Comparison of ENCODE assay signal across 8 mouse cellular contexts in genomic region chr7:27356248-27356647, GRCm38 (mm10). TPM values are rescaled to one million over a fixed set of nuclear protein-coding genes. Genes with fewer than 3 reads are reported as not detected.
A peak's percentile ranks its signal among the peaks of the same experiment; 100 is the strongest.
DNase-seq lines count a peak whose midpoint lies in the region; ATAC-seq and TF ChIP-seq lines count a peak whose summit lies in the region.

No protein-coding gene starts in this region.

- ATAC-seq in embryonic facial prominence, embryonic 12.5 days (ENCODE audit: insufficient number of reproducible peaks, insufficient read depth, low FRiP score, low TSS enrichment): peak; percentile 11; the same call in 1 of the 2 replicates
- ATAC-seq in midbrain, embryonic 11.5 days (ENCODE audit: low FRiP score): peak; percentile 59

- no peak for TF ChIP-seq CTCF in testis, adult 2 months (IDR thresholded peaks at IDR 0.05; ENCODE audit: control insufficient read depth, insufficient read depth, insufficient replicate concordance, low read depth, low read length)

- H3K4me2 ChIP-seq in embryonic facial prominence, embryonic 12.5 days (replicated peaks): peak overlapping the region; percentile 71
- peak overlapping the region; percentile 64 for H3K4me2 ChIP-seq in midbrain, embryonic 11.5 days

- H3K27me3 ChIP-seq in testis, adult 2 months (ENCODE audit: control insufficient read depth, insufficient read depth, low read length): no peaks in the 10 kb centered on the region
- peaks cover 18% of the 10 kb centered on the region for H3K27me3 ChIP-seq in embryonic facial prominence, embryonic 12.5 days
- peaks cover 17% of the 10 kb centered on the region for H3K27me3 ChIP-seq in midbrain, embryonic 11.5 days (ENCODE audit: control insufficient read depth, insufficient read depth, low read length)

- no peaks in the 10 kb centered on the region for H3K9me3 ChIP-seq in embryonic facial prominence, embryonic 12.5 days
- peaks cover 2% of the 10 kb centered on the region; the same call in 1 of the 2 replicates for H3K9me3 ChIP-seq in midbrain, embryonic 11.5 days (ENCODE audit: control insufficient read depth, low read length)

- DNase-seq in testis, postnatal 10 days (ENCODE audit: low spot score): no peak
- peak; percentile 50 to 53 for DNase-seq in heart, postnatal 10 days
- peak; percentile 46 to 62 for DNase-seq in kidney, postnatal 36 days
- no peak for DNase-seq in midbrain, embryonic 11.5 days (ENCODE audit: low spot score, missing footprints)
- DNase-seq in layer of hippocampus, adult 9-11 months: no peak
- DNase-seq in ovary, adult 18-20 months (ENCODE audit: low spot score): no peak

- WGBS in embryonic facial prominence, embryonic 12.5 days: 1% methylated on average over 15 of the region's 16 CpGs
- 2% methylated on average over 16 of the region's 16 CpGs for WGBS in midbrain, embryonic 11.5 days

- H3K9ac ChIP-seq in embryonic facial prominence, embryonic 12.5 days: no peak overlapping the region
- peak overlapping the region; percentile 38; the same call in 1 of the 2 replicates for H3K9ac ChIP-seq in midbrain, embryonic 11.5 days (ENCODE audit: low read length)

- no peak for TF ChIP-seq POLR2A in testis, adult 2 months (IDR thresholded peaks at IDR 0.05; ENCODE audit: control insufficient read depth, low read depth, low read length)

- H3K4me3 ChIP-seq in testis, adult 2 months (ENCODE audit: control insufficient read depth, low read depth, low read length): peak overlapping the region; percentile 93
- H3K4me3 ChIP-seq in embryonic facial prominence, embryonic 12.5 days: peak overlapping the region; percentile 67
- H3K4me3 ChIP-seq in midbrain, embryonic 11.5 days (ENCODE audit: low read depth, low read length): peak overlapping the region; percentile 69

- no peak overlapping the region for H3K27ac ChIP-seq in testis, adult 2 months (ENCODE audit: control insufficient read depth, insufficient read depth, low read depth, low read length)
- H3K27ac ChIP-seq in embryonic facial prominence, embryonic 12.5 days: no peak overlapping the region
- no peak overlapping the region for H3K27ac ChIP-seq in midbrain, embryonic 11.5 days (ENCODE audit: low read depth, low read length)

- intact Hi-C loops in heart, postnatal 10 days (cut with DNase I): no loop called here

- peaks cover 19% of the 10 kb centered on the region for H3K4me1 ChIP-seq in testis, adult 2 months (ENCODE audit: control insufficient read depth, insufficient read depth, low read length)
- H3K4me1 ChIP-seq in embryonic facial prominence, embryonic 12.5 days: peaks cover 9% of the 10 kb centered on the region
- peaks cover 9% of the 10 kb centered on the region for H3K4me1 ChIP-seq in midbrain, embryonic 11.5 days (ENCODE audit: control insufficient read depth, insufficient read depth, low read length)

- H3K36me3 ChIP-seq in testis, adult 2 months (ENCODE audit: control insufficient read depth, insufficient read depth, low read length): no peaks in the 10 kb centered on the region
- peaks cover 15% of the 10 kb centered on the region for H3K36me3 ChIP-seq in embryonic facial prominence, embryonic 12.5 days
- H3K36me3 ChIP-seq in midbrain, embryonic 11.5 days (ENCODE audit: control insufficient read depth, insufficient read depth, low read length): no peaks in the 10 kb centered on the region

RNA-seq across cellular contexts. Expression of gene Shkbp1, which starts 0.4 kb away (rescaled TPM):
- polyA plus RNA-seq in testis, adult 2 months (2012; rRNA removed): 18.3 and 22.4 TPM in 2 replicates
- 75.8 and 83.2 TPM in 2 replicates for polyA plus RNA-seq in embryonic facial prominence, embryonic 12.5 days (2016; fragmentation: Nextera tagmentation; extraction: Ambion mirVana)
- 10 to 100 TPM; 13.8 to 17.5 TPM for total RNA-seq in heart, postnatal 10 days (2021)
- 45.9 and 50.7 TPM in 2 replicates for polyA plus RNA-seq in midbrain, embryonic 11.5 days (2014; fragmentation: Nextera tagmentation; extraction: Ambion mirVana)

RNA-seq across cellular contexts. Expression of gene Gm20479, which starts 1.0 kb away (rescaled TPM):
- 0.35 and 0.89 TPM in 2 replicates for polyA plus RNA-seq in testis, adult 2 months (2012; rRNA removed)
- 0.58 and 0.94 TPM in 2 replicates for polyA plus RNA-seq in embryonic facial prominence, embryonic 12.5 days (2016; fragmentation: Nextera tagmentation; extraction: Ambion mirVana)
- under 1 TPM in 1 of 2 experiments, not detected in 1; 0.99 TPM for total RNA-seq in heart, postnatal 10 days (2021)
- not detected in 2 replicates for polyA plus RNA-seq in midbrain, embryonic 11.5 days (2014; fragmentation: Nextera tagmentation; extraction: Ambion mirVana)

RNA-seq across cellular contexts. Expression of gene Ltbp4, which starts 18.8 kb away (rescaled TPM):
- polyA plus RNA-seq in testis, adult 2 months (2012; rRNA removed): 23.9 and 26.1 TPM in 2 replicates
- polyA plus RNA-seq in embryonic facial prominence, embryonic 12.5 days (2016; fragmentation: Nextera tagmentation; extraction: Ambion mirVana): 15.9 and 16.8 TPM in 2 replicates
- 100 to 1,000 TPM; 387 to 393 TPM for total RNA-seq in heart, postnatal 10 days (2021)
- 2.9 and 5.8 TPM in 2 replicates for polyA plus RNA-seq in midbrain, embryonic 11.5 days (2014; fragmentation: Nextera tagmentation; extraction: Ambion mirVana)

Comparison
In these comparisons a context has a peak if more than half of its experiments do, and no peak if none do; other contexts are left out.
1. DNase-seq: peak in heart, postnatal 10 days (2 of 2) and kidney, postnatal 36 days (2 of 2); none in testis, postnatal 10 days (single experiment), midbrain, embryonic 11.5 days (single experiment), layer of hippocampus, adult 9-11 months (single experiment) and ovary, adult 18-20 months (single experiment).
2. Peak in every context shown above with its lines, with median percentiles within 50 percentile points of each other: H3K4me3 ChIP-seq.